Mouse (Mus musculus): ENCODE data around the gene Npas1. TPM values are rescaled to one million over a fixed set of nuclear protein-coding genes. Genes with fewer than 3 reads are reported as not detected.

Npas1 gene
- total and polyA plus RNA-seq, 2 experiments from 2014 or later = 10.1 to 12.6 TPM

- Histone ChIP-seq H3K9me3 (ENCODE audit: low read length) (no peaks in the 10 kb centered on the region), H3K4me3 (ENCODE audit: low read depth, low read length) (no peak overlapping the region), H3K27ac (ENCODE audit: low read depth, low read length) (no peak overlapping the region), H3K27me3 (ENCODE audit: insufficient read depth, low read length) (no peaks in the 10 kb centered on the region), H3K4me1 (ENCODE audit: insufficient read depth) (no peaks in the 10 kb centered on the region), H3K36me3 (ENCODE audit: insufficient read depth) (peaks cover 11% of the 10 kb centered on the region), H3K4me2 (ENCODE audit: low read depth) (no peak overlapping the region), H3K9ac (no peak overlapping the region)
- no peak for DNase-seq
- WGBS = 89% methylated on average over 8 of the region's 8 CpGs
- TF ChIP-seq CTCF (IDR thresholded peaks at IDR 0.05; ENCODE audit: low read depth) = no peak
- ATAC-seq = no peak
These were observed 65.2 kb downstream of the Npas1 start for GRCm38 (mm10) chr7:16412220-16412896.

DNA sequence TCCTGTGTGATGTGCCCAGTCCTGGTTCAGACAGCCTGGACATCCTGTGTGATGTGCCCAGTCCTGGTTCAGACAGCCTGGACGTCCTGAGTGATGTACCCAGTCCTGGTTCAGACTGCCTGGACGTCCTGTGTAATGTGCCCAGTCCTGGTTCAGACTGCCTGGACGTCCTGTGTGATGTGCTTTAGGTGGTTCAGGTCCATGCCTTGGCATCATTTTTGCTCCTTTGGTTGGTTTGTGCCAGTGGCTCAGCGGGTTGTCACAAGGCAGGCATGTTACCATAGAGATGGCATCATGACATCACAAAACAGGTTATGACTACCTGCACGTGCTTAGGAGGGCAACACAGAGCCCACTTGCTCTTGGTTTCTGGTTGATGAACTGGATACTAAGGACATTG, 66.4 kb downstream of the Npas1 start:
- DNase-seq (no peak), ATAC-seq (no peak)
- no peak overlapping the region for H3K4me3 ChIP-seq (ENCODE audit: low read depth, low read length)
- no peaks in the 10 kb centered on the region for H3K27me3 ChIP-seq (ENCODE audit: insufficient read depth, low read length)
- peaks cover 4% of the 10 kb centered on the region; the same call in 1 of the 2 replicates for H3K4me1 ChIP-seq (ENCODE audit: insufficient read depth)
- H3K9me3 ChIP-seq (ENCODE audit: low read length) = no peaks in the 10 kb centered on the region
- 87% methylated on average over 5 of the region's 5 CpGs for WGBS
- no peak overlapping the region for H3K4me2 ChIP-seq (ENCODE audit: low read depth)
- H3K36me3 ChIP-seq (ENCODE audit: insufficient read depth) = no peaks in the 10 kb centered on the region
- H3K9ac ChIP-seq = no peak overlapping the region
- no peak for TF ChIP-seq CTCF (IDR thresholded peaks at IDR 0.05; ENCODE audit: low read depth)
- no peak overlapping the region for H3K27ac ChIP-seq (ENCODE audit: low read depth, low read length)

DNA sequence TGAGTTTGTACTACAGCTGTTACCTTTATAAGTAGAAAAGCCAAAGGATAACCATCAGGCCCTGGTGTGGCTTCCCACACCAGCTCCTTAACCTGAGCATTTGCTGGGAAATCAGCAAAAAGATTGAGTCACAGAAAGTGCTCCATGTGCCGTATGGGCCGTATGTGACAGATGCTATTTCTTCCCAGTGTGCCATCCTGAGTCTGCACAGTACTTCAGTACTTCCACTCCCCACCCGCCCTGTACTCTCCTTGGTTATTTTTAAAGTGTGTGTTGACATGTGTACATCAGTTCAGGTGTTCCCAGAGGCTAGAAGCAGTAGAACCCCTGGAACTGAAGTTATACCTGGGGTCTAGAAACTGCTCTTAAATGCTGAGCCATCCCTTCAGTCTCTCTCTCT, 70.5 kb downstream of the Npas1 start:
- no peaks in the 10 kb centered on the region for H3K9me3 ChIP-seq (ENCODE audit: low read length)
- H3K36me3 ChIP-seq (ENCODE audit: insufficient read depth) = no peaks in the 10 kb centered on the region
- H3K27me3 ChIP-seq (ENCODE audit: insufficient read depth, low read length) = no peaks in the 10 kb centered on the region
- WGBS = 79% methylated on average over 3 of the region's 3 CpGs
- H3K27ac ChIP-seq (ENCODE audit: low read depth, low read length) = no peak overlapping the region
- DNase-seq (no peak), ATAC-seq (no peak)
- H3K4me3 ChIP-seq (ENCODE audit: low read depth, low read length) = no peak overlapping the region
- H3K9ac ChIP-seq = no peak overlapping the region
- no peak overlapping the region for H3K4me2 ChIP-seq (ENCODE audit: low read depth)
- H3K4me1 ChIP-seq (ENCODE audit: insufficient read depth) = peaks cover 29% of the 10 kb centered on the region
- no peak for TF ChIP-seq CTCF (IDR thresholded peaks at IDR 0.05; ENCODE audit: low read depth)

Other genes with a start within 250 kb of the Npas1 start
- 0.14 and 0.23 TPM in 2 replicates for gene C5ar2, start 233.6 kb downstream of the Npas1 start, total RNA-seq (2014; rRNA removed)
- 0.13 and 0.17 TPM in 2 replicates for gene C5ar2, start 233.6 kb downstream of the Npas1 start, polyA plus RNA-seq (2015; fragmentation: Nextera tagmentation; extraction: Ambion mirVana)
- gene C5ar1, start 218.2 kb downstream of the Npas1 start, total RNA-seq (2014; rRNA removed) = 0.52 and 1.2 TPM in 2 replicates
- gene C5ar1, start 218.2 kb downstream of the Npas1 start, polyA plus RNA-seq (2015; fragmentation: Nextera tagmentation; extraction: Ambion mirVana) = 1.7 TPM in 2 replicates
- gene Inafm1, start 204.1 kb downstream of the Npas1 start, total RNA-seq (2014; rRNA removed) = 36.9 and 43.2 TPM in 2 replicates
- gene Inafm1, start 204.1 kb downstream of the Npas1 start, polyA plus RNA-seq (2015; fragmentation: Nextera tagmentation; extraction: Ambion mirVana) = 63.6 and 68.4 TPM in 2 replicates
- gene Ccdc9, start 190.9 kb downstream of the Npas1 start, total RNA-seq (2014; rRNA removed) = 31.6 and 38.2 TPM in 2 replicates
- gene Ccdc9, start 190.9 kb downstream of the Npas1 start, polyA plus RNA-seq (2015; fragmentation: Nextera tagmentation; extraction: Ambion mirVana) = 12.8 and 18.6 TPM in 2 replicates
- gene Bbc3, start 169.3 kb downstream of the Npas1 start, total RNA-seq (2014; rRNA removed) = 41.2 and 57.8 TPM in 2 replicates
- 40.0 and 40.2 TPM in 2 replicates for gene Bbc3, start 169.3 kb downstream of the Npas1 start, polyA plus RNA-seq (2015; fragmentation: Nextera tagmentation; extraction: Ambion mirVana)
- 114 and 122 TPM in 2 replicates for gene Sae1, start 89.9 kb downstream of the Npas1 start, total RNA-seq (2014; rRNA removed)
- gene Sae1, start 89.9 kb downstream of the Npas1 start, polyA plus RNA-seq (2015; fragmentation: Nextera tagmentation; extraction: Ambion mirVana) = 197 and 211 TPM in 2 replicates
- gene Zc3h4, start 76.8 kb downstream of the Npas1 start, total RNA-seq (2014; rRNA removed) = 36.7 and 57.5 TPM in 2 replicates
- 9.4 and 11.0 TPM in 2 replicates for gene Zc3h4, start 76.8 kb downstream of the Npas1 start, polyA plus RNA-seq (2015; fragmentation: Nextera tagmentation; extraction: Ambion mirVana)
- 40.1 and 61.2 TPM in 2 replicates for gene Tmem160, start 24.9 kb downstream of the Npas1 start, total RNA-seq (2014; rRNA removed)
- 105 and 130 TPM in 2 replicates for gene Tmem160, start 24.9 kb downstream of the Npas1 start, polyA plus RNA-seq (2015; fragmentation: Nextera tagmentation; extraction: Ambion mirVana)
- gene Arhgap35, start 137.3 kb upstream of the Npas1 start, total RNA-seq (2014; rRNA removed) = 133 and 149 TPM in 2 replicates
- gene Arhgap35, start 137.3 kb upstream of the Npas1 start, polyA plus RNA-seq (2015; fragmentation: Nextera tagmentation; extraction: Ambion mirVana) = 20.6 and 27.0 TPM in 2 replicates
- gene Ceacam15, start 198.0 kb upstream of the Npas1 start, total RNA-seq (2014; rRNA removed) = not detected in 2 replicates
- not detected in 2 replicates for gene Ceacam15, start 198.0 kb upstream of the Npas1 start, polyA plus RNA-seq (2015; fragmentation: Nextera tagmentation; extraction: Ambion mirVana)
- not detected in 2 replicates for gene Ceacam9, start 244.2 kb upstream of the Npas1 start, total RNA-seq (2014; rRNA removed)
- gene Ceacam9, start 244.2 kb upstream of the Npas1 start, polyA plus RNA-seq (2015; fragmentation: Nextera tagmentation; extraction: Ambion mirVana) = 0.13 and 0.18 TPM in 2 replicates

All from forebrain, postnatal 0 days (tissue).